Mouse (Mus musculus): ENCODE data around the gene Ypel5.

GRCm38 (mm10) chr17:72855298-72855697, 19.0 kb downstream of the Ypel5 start:
- no peak for TF ChIP-seq POLR2A (IDR thresholded peaks at IDR 0.05; ENCODE audit: low read depth, low read length)
- TF ChIP-seq CTCF (IDR thresholded peaks at IDR 0.05; ENCODE audit: extremely low read depth, insufficient read depth, insufficient read length, insufficient replicate concordance) = no peak

Data from spleen, adult 2 months (tissue).